Mouse (Mus musculus) NIH3T3 (cell line): Measurements from ENCODE around the gene Gm10309.

Experiments used
- DNase-seq: peaks from one replicate; pipeline ENCODE4 v3.0.0-alpha.2; 2012; ENCODE audit warnings: low read depth

The Gm10309 gene

GRCm38 (mm10) chr17:86505183-86505631, at the start of gene Gm10309:
Gene Gm10309, minus strand, starts transcription at chr17:86505232.
- peak; percentile 20 for DNase-seq

GRCm38 (mm10) chr17:86551995-86552394, 47.0 kb upstream of the Gm10309 start:
- DNase-seq, result no peak

GRCm38 (mm10) chr17:86551561-86551960, 46.5 kb upstream of the Gm10309 start:
- no peak for DNase-seq

GRCm38 (mm10) chr17:86549128-86549527, 44.1 kb upstream of the Gm10309 start:
- no peak for DNase-seq

- no peak for DNase-seq
Observed at GRCm38 (mm10) chr17:86546529-86546928, 41.5 kb upstream of the Gm10309 start.

GRCm38 (mm10) chr17:86539881-86540430, 34.9 kb upstream of the Gm10309 start:
- DNase-seq, result no peak

GRCm38 (mm10) chr17:86535827-86536656, 31.0 kb upstream of the Gm10309 start:
- DNase-seq, result peak; percentile 93

- DNase-seq, result peak; percentile 12
Observed at GRCm38 (mm10) chr17:86535096-86535495, 30.1 kb upstream of the Gm10309 start.

- DNase-seq, result no peak
Observed at GRCm38 (mm10) chr17:86533549-86533851, 28.5 kb upstream of the Gm10309 start.

GRCm38 (mm10) chr17:86532783-86533548, 27.9 kb upstream of the Gm10309 start:
- DNase-seq, result no peak

- no peak for DNase-seq
Observed at GRCm38 (mm10) chr17:86531231-86531630, 26.2 kb upstream of the Gm10309 start.

GRCm38 (mm10) chr17:86529411-86529810, 24.4 kb upstream of the Gm10309 start:
- no peak for DNase-seq

GRCm38 (mm10) chr17:86529003-86529402, 24.0 kb upstream of the Gm10309 start:
- DNase-seq, result no peak

GRCm38 (mm10) chr17:86527298-86527697, 22.3 kb upstream of the Gm10309 start:
- DNase-seq, result no peak

- DNase-seq, result no peak
Observed at GRCm38 (mm10) chr17:86526016-86526415, 21.0 kb upstream of the Gm10309 start.

- DNase-seq, result no peak
Observed at GRCm38 (mm10) chr17:86525075-86525474, 20.0 kb upstream of the Gm10309 start.

- no peak for DNase-seq
Observed at GRCm38 (mm10) chr17:86523843-86524242, 18.8 kb upstream of the Gm10309 start.

GRCm38 (mm10) chr17:86523374-86523773, 18.3 kb upstream of the Gm10309 start:
- peak; percentile 17 for DNase-seq

- no peak for DNase-seq
Observed at GRCm38 (mm10) chr17:86522649-86523048, 17.6 kb upstream of the Gm10309 start.

GRCm38 (mm10) chr17:86521252-86521651, 16.2 kb upstream of the Gm10309 start:
- no peak for DNase-seq

GRCm38 (mm10) chr17:86518604-86519003, 13.6 kb upstream of the Gm10309 start:
- DNase-seq, result no peak

- DNase-seq, result no peak
Observed at GRCm38 (mm10) chr17:86516630-86517029, 11.6 kb upstream of the Gm10309 start.
